ENCODE assay signal across 10 mouse cellular contexts in genomic region chr13:70590248-70590762, GRCm38 (mm10). TPM values are rescaled to one million over a fixed set of nuclear protein-coding genes. Genes with fewer than 3 reads are reported as not detected.
DNase-seq lines count a peak whose midpoint lies in the region; ATAC-seq and TF ChIP-seq lines count a peak whose summit lies in the region.
"Had no signal": no experiment of that assay in that cellular context is flagged by ENCODE, and none has a peak within 500 bp of the region (broad histone marks: within the 10 kb centered on the region; RNA-seq: fewer than 3 reads in every experiment).

No protein-coding gene starts in this region.

- peak; percentile 45 for DNase-seq in left cerebral cortex, postnatal 4 days
- DNase-seq in left cerebral cortex, adult 2 months (ENCODE audit: extremely low spot score in 1 of 2, low spot score in 2 of 2) = no peak
- DNase-seq in cerebellum, adult 9-10 months = peak; percentile 85
- DNase-seq in heart, postnatal 10 days = peak; percentile 93 to 94
- peak; percentile 13 for DNase-seq in ovary, adult 18-20 months (ENCODE audit: low spot score)
- no peak for DNase-seq in liver
- no peak for DNase-seq in retina, postnatal 1 day
- no peak for DNase-seq in midbrain, embryonic 14.5 days

- H3K9ac ChIP-seq in midbrain, embryonic 14.5 days (replicated peaks; ENCODE audit: low read length) = no peak overlapping the region
- H3K9ac ChIP-seq: embryonic facial prominence, embryonic 13.5 days; limb, embryonic 12.5 days had no signal

- no peaks in the 10 kb centered on the region for H3K27me3 ChIP-seq in midbrain, embryonic 14.5 days (ENCODE audit: control insufficient read depth, insufficient read depth, low read length)
- H3K27me3 ChIP-seq: embryonic facial prominence, embryonic 13.5 days; limb, embryonic 12.5 days had no signal

- no peak overlapping the region for H3K4me2 ChIP-seq in midbrain, embryonic 14.5 days (ENCODE audit: low read length)
- H3K4me2 ChIP-seq: embryonic facial prominence, embryonic 13.5 days; limb, embryonic 12.5 days had no signal

- H3K9me3 ChIP-seq in midbrain, embryonic 14.5 days (ENCODE audit: control insufficient read depth, low read length) = no peaks in the 10 kb centered on the region
- H3K9me3 ChIP-seq: embryonic facial prominence, embryonic 13.5 days; limb, embryonic 12.5 days had no signal

- peaks cover 71% of the 10 kb centered on the region for H3K36me3 ChIP-seq in midbrain, embryonic 14.5 days (ENCODE audit: control insufficient read depth, insufficient read depth, low read length)

- no peak overlapping the region for H3K27ac ChIP-seq in left cerebral cortex, adult 2 months
- no peak overlapping the region for H3K27ac ChIP-seq in midbrain, embryonic 14.5 days (replicated peaks; ENCODE audit: low read depth, low read length)
- H3K27ac ChIP-seq: embryonic facial prominence, embryonic 13.5 days; limb, embryonic 12.5 days had no signal

- 95% methylated on average over 7 of the region's 7 CpGs for WGBS in midbrain, embryonic 14.5 days

- no peak for TF ChIP-seq CTCF in left cerebral cortex, adult 2 months (IDR thresholded peaks at IDR 0.05)

- ATAC-seq in midbrain, embryonic 14.5 days (ENCODE audit: low FRiP score, low TSS enrichment) = no peak

- H3K4me1 ChIP-seq in midbrain, embryonic 14.5 days (ENCODE audit: control insufficient read depth, insufficient read depth, low read length) = no peaks in the 10 kb centered on the region
- H3K4me1 ChIP-seq: embryonic facial prominence, embryonic 13.5 days; limb, embryonic 12.5 days had no signal

- no peak overlapping the region for H3K4me3 ChIP-seq in left cerebral cortex, adult 2 months
- H3K4me3 ChIP-seq in midbrain, embryonic 14.5 days (replicated peaks; ENCODE audit: low read depth, low read length) = no peak overlapping the region
- H3K4me3 ChIP-seq: embryonic facial prominence, embryonic 13.5 days; limb, embryonic 12.5 days had no signal

- intact Hi-C loops in left cerebral cortex, postnatal 4 days (cut with DNase I) = loop anchor here (10.0 kb wide), 1 partner anchor 1086 kb away; no protein-coding TSS in a partner anchor
- intact Hi-C loops in left cerebral cortex, adult 2 months (cut with DNase I) = no loop called here
- intact Hi-C loops in heart, postnatal 10 days (cut with DNase I) = no loop called here

RNA-seq across cellular contexts. Expression of gene Ice1, which starts 47.1 kb away (rescaled TPM):
- 100 to 1,000 TPM; 103 to 105 TPM for total RNA-seq in left cerebral cortex, postnatal 4 days (2021)
- total RNA-seq in left cerebral cortex, adult 2 months (2021) = 10 to 100 TPM; 73.5 to 73.7 TPM
- 10 to 100 TPM; 32.4 to 36.1 TPM for total RNA-seq in heart, postnatal 10 days (2021)
- 59.1 and 59.2 TPM in 2 replicates for polyA plus RNA-seq in midbrain, embryonic 14.5 days (2014; fragmentation: Nextera tagmentation; extraction: Ambion mirVana)

Comparison
In these comparisons a context has a peak if more than half of its experiments do, and no peak if none do; other contexts are left out.
1. DNase-seq: peak in left cerebral cortex, postnatal 4 days (single experiment), cerebellum, adult 9-10 months (single experiment), heart, postnatal 10 days (2 of 2) and ovary, adult 18-20 months (single experiment); none in left cerebral cortex, adult 2 months (0 of 2), liver (single experiment), retina, postnatal 1 day (single experiment) and midbrain, embryonic 14.5 days (single experiment).